Mouse (Mus musculus) heart, embryonic 10.5 days (tissue): ENCODE results near the gene Kat6b. TPM values are rescaled to one million over a fixed set of nuclear protein-coding genes. Genes with fewer than 3 reads are reported as not detected.
"Not testable (repeated sequence)": the region's sequence is repeated elsewhere in the genome, so short reads cannot be mapped to it uniquely, and the experiment has no call there.

ENCODE experiments used
- DNase-seq: peaks from one replicate; pipeline ENCODE4 v3.0.0-alpha.2; 2017; ENCODE audit warnings: low spot score
- H3K27ac ChIP-seq: fragments of 300-500 bp; sonication (generic); 2 replicates; pipeline ENCODE4 v1.5.1; 2016; ENCODE audit warnings: mild to moderate bottlenecking
- H3K27me3 ChIP-seq: fragments of 300-500 bp; sonication (generic); 2 replicates; pipeline ENCODE4 v1.6.1; 2016; ENCODE audit warnings: mild to moderate bottlenecking; ENCODE audit not compliant: poor library complexity, insufficient read depth, severe bottlenecking
- H3K36me3 ChIP-seq: fragments of 300-500 bp; sonication (generic); 2 replicates; pipeline ENCODE4 v1.6.1; 2016; ENCODE audit warnings: mild to moderate bottlenecking, moderate library complexity
- H3K4me1 ChIP-seq: fragments of 300-500 bp; sonication (generic); 2 replicates; pipeline ENCODE4 v1.6.1; 2016; ENCODE audit warnings: mild to moderate bottlenecking
- H3K4me3 ChIP-seq: fragments of 300-500 bp; sonication (generic); 2 replicates; pipeline ENCODE4 v1.5.1; 2016; ENCODE audit warnings: mild to moderate bottlenecking, moderate library complexity
- H3K9me3 ChIP-seq: fragments of 300-500 bp; sonication (generic); 2 replicates; pipeline ENCODE4 v1.6.1; 2016; ENCODE audit warnings: mild to moderate bottlenecking, moderate library complexity
- WGBS: fragments of 180-500 bp; shearing (Covaris S2); methylation state at CpG from one replicate; pipeline ENCODE4 v1.1.7; 2016; 5-methylcytosine and 5-hydroxymethylcytosine counted together
- polyA plus RNA-seq: library from polyadenylated mRNA; unstranded; fragments of >200 nt; fragmentation: Nextera tagmentation; extraction: Ambion mirVana; gene quantifications from 2 replicates; pipeline ENCODE4 v1.2.1, GENCODE M21; 2016

The Kat6b gene
- polyA plus RNA-seq, 1 experiment from 2014 or later = 11.1 TPM

GRCm38 (mm10) chr14:21488426-21489115, 7.3 kb downstream of the Kat6b start:
- H3K36me3 ChIP-seq, DNase-seq, H3K4me3 ChIP-seq, H3K27ac ChIP-seq, H3K4me1 ChIP-seq, H3K9me3 ChIP-seq, H3K27me3 ChIP-seq: not testable (repeated sequence)
- WGBS = 78% methylated on average over 9 of the region's 9 CpGs

- no peak overlapping the region for H3K27ac ChIP-seq
- H3K4me3 ChIP-seq = no peak overlapping the region
- no peaks in the 10 kb centered on the region for H3K4me1 ChIP-seq
- WGBS = 87% methylated on average over 3 of the region's 3 CpGs
- H3K36me3 ChIP-seq = no peaks in the 10 kb centered on the region
- no peaks in the 10 kb centered on the region for H3K9me3 ChIP-seq
- no peaks in the 10 kb centered on the region for H3K27me3 ChIP-seq
- no peak for DNase-seq
Measured at GRCm38 (mm10) chr14:21489116-21489485, 7.9 kb downstream of the Kat6b start.

GRCm38 (mm10) chr14:21490141-21490540, 8.9 kb downstream of the Kat6b start:
- H3K27ac ChIP-seq = no peak overlapping the region
- no peak for DNase-seq
- 77% methylated on average over 4 of the region's 4 CpGs for WGBS

GRCm38 (mm10) chr14:21498361-21498996, 17.2 kb downstream of the Kat6b start:
- H3K27ac ChIP-seq = peak overlapping the region; percentile 96
- no peak for DNase-seq
- 1% methylated on average over 7 of the region's 7 CpGs for WGBS
- H3K4me3 ChIP-seq = peak overlapping the region; percentile 86
- no peaks in the 10 kb centered on the region for H3K9me3 ChIP-seq
- peaks cover 43% of the 10 kb centered on the region for H3K4me1 ChIP-seq
- no peaks in the 10 kb centered on the region for H3K36me3 ChIP-seq
- no peaks in the 10 kb centered on the region for H3K27me3 ChIP-seq

More at GRCm38 (mm10) chr14:21490141-21490540, 8.9 kb downstream of the Kat6b start:
- no peaks in the 10 kb centered on the region for H3K4me1 ChIP-seq
- no peak overlapping the region for H3K4me3 ChIP-seq
- no peaks in the 10 kb centered on the region for H3K27me3 ChIP-seq
- no peaks in the 10 kb centered on the region for H3K36me3 ChIP-seq
- no peaks in the 10 kb centered on the region for H3K9me3 ChIP-seq

GRCm38 (mm10) chr14:21499011-21499581, 17.9 kb downstream of the Kat6b start:
- Histone ChIP-seq H3K27me3 (no peaks in the 10 kb centered on the region), H3K9me3 (no peaks in the 10 kb centered on the region), H3K36me3 (no peaks in the 10 kb centered on the region), H3K4me1 (peaks cover 43% of the 10 kb centered on the region), H3K27ac (peak overlapping the region; percentile 96), H3K4me3 (peak overlapping the region; percentile 86)
- WGBS = under 1% methylated on average over 33 of the region's 33 CpGs
- peak; percentile 83 for DNase-seq

- Histone ChIP-seq H3K4me1 (peaks cover 44% of the 10 kb centered on the region), H3K36me3 (no peaks in the 10 kb centered on the region), H3K9me3 (no peaks in the 10 kb centered on the region), H3K4me3 (peak overlapping the region; percentile 86), H3K27me3 (no peaks in the 10 kb centered on the region), H3K27ac (peak overlapping the region; percentile 96)
- 2% methylated on average over 40 of the region's 57 CpGs for WGBS
- DNase-seq = no peak
Measured at GRCm38 (mm10) chr14:21499631-21500153, 18.5 kb downstream of the Kat6b start.

- no peaks in the 10 kb centered on the region for H3K9me3 ChIP-seq
- peaks cover 49% of the 10 kb centered on the region for H3K4me1 ChIP-seq
- under 1% methylated on average over 71 of the region's 75 CpGs for WGBS
- peak; percentile 100 for DNase-seq
- H3K4me3 ChIP-seq = peak overlapping the region; percentile 86
- H3K27me3 ChIP-seq = no peaks in the 10 kb centered on the region
- H3K36me3 ChIP-seq = no peaks in the 10 kb centered on the region
- H3K27ac ChIP-seq = peak overlapping the region; percentile 96
Measured at GRCm38 (mm10) chr14:21500154-21501047, 19.2 kb downstream of the Kat6b start.

- Histone ChIP-seq H3K9me3 (no peaks in the 10 kb centered on the region), H3K4me1 (peaks cover 49% of the 10 kb centered on the region), H3K36me3 (peaks cover under 1% of the 10 kb centered on the region; the same call in 1 of the 2 replicates), H3K4me3 (peak overlapping the region; percentile 86), H3K27me3 (no peaks in the 10 kb centered on the region), H3K27ac (peak overlapping the region; percentile 96)
- peak; percentile 95 for DNase-seq
- WGBS = under 1% methylated on average over 36 of the region's 38 CpGs
Measured at GRCm38 (mm10) chr14:21501048-21501657, 19.9 kb downstream of the Kat6b start.

- WGBS = 70% methylated on average over 4 of the region's 4 CpGs
- H3K9me3 ChIP-seq = no peaks in the 10 kb centered on the region
Measured at GRCm38 (mm10) chr14:21505036-21505435, 23.8 kb downstream of the Kat6b start.

GRCm38 (mm10) chr14:21507046-21507445, 25.8 kb downstream of the Kat6b start:
- no peaks in the 10 kb centered on the region for H3K9me3 ChIP-seq
- no peak overlapping the region for H3K27ac ChIP-seq
- no peaks in the 10 kb centered on the region for H3K27me3 ChIP-seq
- no peak for DNase-seq
- H3K4me3 ChIP-seq = no peak overlapping the region
- 86% methylated on average over 5 of the region's 5 CpGs for WGBS
- H3K4me1 ChIP-seq = peaks cover 19% of the 10 kb centered on the region
- H3K36me3 ChIP-seq = peaks cover 11% of the 10 kb centered on the region; the same call in 1 of the 2 replicates

More at GRCm38 (mm10) chr14:21505036-21505435, 23.8 kb downstream of the Kat6b start:
- DNase-seq = no peak
- no peak overlapping the region for H3K4me3 ChIP-seq
- no peaks in the 10 kb centered on the region for H3K27me3 ChIP-seq
- H3K36me3 ChIP-seq = peaks cover 11% of the 10 kb centered on the region; the same call in 1 of the 2 replicates
- no peak overlapping the region for H3K27ac ChIP-seq
- peaks cover 25% of the 10 kb centered on the region for H3K4me1 ChIP-seq

- 82% methylated on average over 3 of the region's 3 CpGs for WGBS
- Histone ChIP-seq H3K36me3 (peaks cover 11% of the 10 kb centered on the region; the same call in 1 of the 2 replicates), H3K27me3 (no peaks in the 10 kb centered on the region), H3K27ac (no peak overlapping the region), H3K4me3 (no peak overlapping the region), H3K9me3 (no peaks in the 10 kb centered on the region), H3K4me1 (peaks cover 11% of the 10 kb centered on the region; the same call in 1 of the 2 replicates)
- no peak for DNase-seq
Measured at GRCm38 (mm10) chr14:21509111-21509905, 28.1 kb downstream of the Kat6b start.
